Mouse (Mus musculus) neural tube, embryonic 14.5 days (tissue): Measurements from ENCODE around the gene Blvrb. TPM values are rescaled to one million over a fixed set of nuclear protein-coding genes. Genes with fewer than 3 reads are reported as not detected.

Experiments
- ATAC-seq: fragments of 200-750 bp; cut with Nextera tagmentation; 2 replicates; pipeline ENCODE4 v1.8.0; 2017; ENCODE audit warnings: low read depth, mild to moderate bottlenecking, moderate TSS enrichment, moderate library complexity
- H3K27ac ChIP-seq: fragments of 300-500 bp; sonication (generic); 2 replicates; pipeline ENCODE4 v1.5.1; 2014; ENCODE audit warnings: low read depth, mild to moderate bottlenecking, control low read depth, low read length, moderate library complexity, mixed read lengths
- H3K27me3 ChIP-seq: fragments of 300-500 bp; sonication (generic); 2 replicates; pipeline ENCODE4 v1.6.1; 2014; ENCODE audit warnings: low read length; ENCODE audit not compliant: control insufficient read depth, insufficient read depth
- H3K36me3 ChIP-seq: fragments of 300-500 bp; sonication (generic); 2 replicates; pipeline ENCODE4 v1.6.1; 2014; ENCODE audit warnings: low read length, mixed read lengths; ENCODE audit not compliant: control insufficient read depth, insufficient read depth
- H3K4me1 ChIP-seq: fragments of 300-500 bp; sonication (generic); 2 replicates; pipeline ENCODE4 v1.6.1; 2014; ENCODE audit warnings: low read length; ENCODE audit not compliant: control insufficient read depth, insufficient read depth
- H3K4me2 ChIP-seq: fragments of 300-500 bp; sonication (generic); 2 replicates; pipeline ENCODE4 v1.6.1; 2014; ENCODE audit warnings: mild to moderate bottlenecking, low read depth, low read length, control low read depth
- H3K4me3 ChIP-seq: fragments of 300-500 bp; sonication (generic); 2 replicates; pipeline ENCODE4 v1.5.1; 2014; ENCODE audit warnings: low read depth, low read length, control low read depth, mixed read lengths
- H3K9ac ChIP-seq: fragments of 300-500 bp; sonication (generic); replicated peaks from 2 replicates; pipeline ENCODE4 v1.6.1; 2014; ENCODE audit warnings: low read depth, mild to moderate bottlenecking, control low read depth, low read length, mixed read lengths
- H3K9me3 ChIP-seq: fragments of 300-500 bp; sonication (generic); 2 replicates; pipeline ENCODE4 v1.6.1; 2016; ENCODE audit warnings: low read length; ENCODE audit not compliant: control insufficient read depth
- WGBS: fragments of 180-500 bp; shearing (Covaris S2); extraction: QIAGEN DNeasy Blood & Tissue Kit; methylation state at CpG from one replicate; pipeline ENCODE4 v1.1.7; 2014; 5-methylcytosine and 5-hydroxymethylcytosine counted together
- polyA plus RNA-seq: library from polyadenylated mRNA; unstranded; fragments of >200 nt; fragmentation: Nextera tagmentation; extraction: Ambion mirVana; gene quantifications from 2 replicates; pipeline ENCODE4 v1.2.1, GENCODE M21; 2014

Blvrb gene
- polyA plus RNA-seq, 1 experiment from 2014 or later, result 12.1 TPM

DNA sequence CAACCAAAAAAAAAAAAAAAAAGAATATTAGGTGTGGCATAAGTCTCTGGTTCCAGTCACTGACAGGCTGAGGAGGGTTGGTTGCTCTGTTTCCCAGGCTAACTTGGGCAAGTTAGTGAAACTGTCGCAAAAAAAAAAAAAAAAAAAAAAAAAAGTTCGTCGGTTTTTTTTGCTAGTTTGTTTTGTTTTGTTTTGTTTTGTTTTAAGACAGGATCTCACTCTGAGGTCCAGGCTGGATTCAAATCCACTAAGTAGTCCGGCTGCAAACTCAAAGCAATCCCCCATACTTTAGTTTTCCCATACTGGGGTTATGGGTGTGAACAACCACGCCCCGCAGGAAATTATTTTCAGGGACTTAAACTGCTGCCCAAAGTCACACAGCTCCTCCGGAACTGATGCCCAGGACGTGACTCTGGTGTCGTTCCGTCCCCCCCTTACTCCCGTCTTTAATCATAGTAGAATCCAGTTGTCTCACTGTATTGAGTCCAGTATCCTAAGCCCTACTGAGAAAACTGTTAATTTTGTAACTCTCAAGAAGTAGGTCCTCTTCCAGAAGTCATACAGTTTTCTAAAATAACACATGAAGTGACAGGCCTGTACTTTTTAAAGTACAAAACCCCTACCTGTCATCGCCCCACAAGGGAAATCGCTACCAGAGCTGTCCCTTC lies 38.5 kb downstream of the Blvrb start:
- peak; percentile 15 for ATAC-seq
- Histone ChIP-seq H3K27ac (no peak overlapping the region), H3K36me3 (no peaks in the 10 kb centered on the region), H3K27me3 (no peaks in the 10 kb centered on the region), H3K9ac (no peak overlapping the region), H3K9me3 (no peaks in the 10 kb centered on the region), H3K4me3 (peak overlapping the region; percentile 68), H3K4me2 (peak overlapping the region; percentile 54), H3K4me1 (peaks cover 6% of the 10 kb centered on the region; the same call in 1 of the 2 replicates)
- 4% methylated on average over 13 of the region's 13 CpGs for WGBS

GRCm38 (mm10) chr7:27486770-27487697 lies 39.3 kb downstream of the Blvrb start, which contains the start of gene Sertad1:
Sertad1 (plus strand) TSS chr7:27486910.
- Histone ChIP-seq H3K9me3 (no peaks in the 10 kb centered on the region), H3K4me3 (peak within 1 kb of the TSS; percentile 68), H3K9ac (peak within 1 kb of the TSS; percentile 66), H3K27me3 (no peaks in the 10 kb centered on the region), H3K27ac (peak within 1 kb of the TSS; percentile 87), H3K4me1 (0 out of 2 replicates have a peak, but pooled peaks cover 2% of the 10 kb centered on the region), H3K36me3 (no peaks in the 10 kb centered on the region), H3K4me2 (peak within 1 kb of the TSS; percentile 54)
- peak; percentile 98 for ATAC-seq
- under 1% methylated on average over 71 of the region's 80 CpGs for whole genome bisulfite sequencing

GRCm38 (mm10) chr7:27487740-27488268 lies 40.0 kb downstream of the Blvrb start:
- ATAC-seq, result no peak
- Histone ChIP-seq H3K4me1 (0 out of 2 replicates have a peak, but pooled peaks cover 2% of the 10 kb centered on the region), H3K4me2 (peak overlapping the region; percentile 54), H3K9ac (peak overlapping the region; percentile 66; the same call in 1 of the 2 replicates), H3K27me3 (no peaks in the 10 kb centered on the region), H3K9me3 (no peaks in the 10 kb centered on the region), H3K4me3 (peak overlapping the region; percentile 68), H3K27ac (peak overlapping the region; percentile 87), H3K36me3 (no peaks in the 10 kb centered on the region)
- WGBS, result 3% methylated on average over 13 of the region's 13 CpGs

GRCm38 (mm10) chr7:27489270-27489869 lies 41.6 kb downstream of the Blvrb start:
- Histone ChIP-seq H3K27ac (no peak overlapping the region), H3K27me3 (no peaks in the 10 kb centered on the region), H3K4me3 (no peak overlapping the region), H3K4me1 (0 out of 2 replicates have a peak, but pooled peaks cover 2% of the 10 kb centered on the region), H3K9me3 (no peaks in the 10 kb centered on the region), H3K4me2 (no peak overlapping the region), H3K9ac (no peak overlapping the region), H3K36me3 (no peaks in the 10 kb centered on the region)
- 90% methylated on average over 25 of the region's 25 CpGs for WGBS
- ATAC-seq, result no peak

DNA sequence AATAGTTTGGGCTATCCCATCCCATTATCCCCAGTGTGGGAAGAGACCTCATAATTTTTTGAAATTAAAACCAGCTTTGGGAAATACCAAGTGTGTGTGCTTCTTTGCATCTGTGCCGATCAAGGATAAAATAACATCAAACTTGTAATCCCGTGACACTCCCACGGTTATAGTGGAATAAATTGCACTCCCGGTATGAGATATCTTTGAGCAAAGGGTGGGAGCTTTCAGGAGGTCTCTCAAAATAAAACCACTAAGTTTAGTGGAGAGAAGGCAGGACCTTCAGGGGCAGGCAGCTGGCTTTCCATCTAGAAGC lies 42.4 kb downstream of the Blvrb start:
- no peak for ATAC-seq
- 0 out of 2 replicates have a peak, but pooled peaks cover 2% of the 10 kb centered on the region for H3K4me1 ChIP-seq
- H3K27ac ChIP-seq, result peak overlapping the region; percentile 0; the same call in 1 of the 2 replicates
- H3K36me3 ChIP-seq, result no peaks in the 10 kb centered on the region
- 38% methylated on average over 4 of the region's 4 CpGs for WGBS
- no peaks in the 10 kb centered on the region for H3K27me3 ChIP-seq
- H3K4me3 ChIP-seq, result peak overlapping the region; percentile 20; the same call in 1 of the 2 replicates
- no peak overlapping the region for H3K9ac ChIP-seq
- no peaks in the 10 kb centered on the region for H3K9me3 ChIP-seq
- H3K4me2 ChIP-seq, result peak overlapping the region; percentile 34; the same call in 1 of the 2 replicates

- WGBS, result 1% methylated on average over 29 of the region's 33 CpGs
- peak overlapping the region; percentile 0; the same call in 1 of the 2 replicates for H3K27ac ChIP-seq
- peak overlapping the region; percentile 32 for H3K9ac ChIP-seq
- H3K36me3 ChIP-seq, result no peaks in the 10 kb centered on the region
- peak overlapping the region; percentile 20; the same call in 1 of the 2 replicates for H3K4me3 ChIP-seq
- no peak for ATAC-seq
- H3K4me2 ChIP-seq, result peak overlapping the region; percentile 34
- no peaks in the 10 kb centered on the region for H3K9me3 ChIP-seq
- 0 out of 2 replicates have a peak, but pooled peaks cover 2% of the 10 kb centered on the region for H3K4me1 ChIP-seq
- H3K27me3 ChIP-seq, result no peaks in the 10 kb centered on the region
Measured at GRCm38 (mm10) chr7:27490543-27491329, 43.0 kb downstream of the Blvrb start.

GRCm38 (mm10) chr7:27491856-27492255 lies 44.1 kb downstream of the Blvrb start:
- Histone ChIP-seq H3K9ac (no peak overlapping the region), H3K27ac (no peak overlapping the region), H3K9me3 (no peaks in the 10 kb centered on the region)

GRCm38 (mm10) chr7:27493022-27493421 lies 45.2 kb downstream of the Blvrb start:
- 76% methylated on average over 3 of the region's 3 CpGs for WGBS
- ATAC-seq, result no peak
- H3K27me3 ChIP-seq, result no peaks in the 10 kb centered on the region
- no peak overlapping the region for H3K9ac ChIP-seq
- no peak overlapping the region for H3K27ac ChIP-seq
- H3K9me3 ChIP-seq, result no peaks in the 10 kb centered on the region
- no peak overlapping the region for H3K4me2 ChIP-seq
- H3K36me3 ChIP-seq, result no peaks in the 10 kb centered on the region
- no peak overlapping the region for H3K4me3 ChIP-seq
- 0 out of 2 replicates have a peak, but pooled peaks cover 2% of the 10 kb centered on the region for H3K4me1 ChIP-seq

More at GRCm38 (mm10) chr7:27491856-27492255, 44.1 kb downstream of the Blvrb start:
- Histone ChIP-seq H3K4me1 (0 out of 2 replicates have a peak, but pooled peaks cover 2% of the 10 kb centered on the region), H3K4me2 (no peak overlapping the region), H3K4me3 (no peak overlapping the region), H3K36me3 (no peaks in the 10 kb centered on the region), H3K27me3 (no peaks in the 10 kb centered on the region)
- WGBS, result 77% methylated on average over 7 of the region's 7 CpGs
- no peak for ATAC-seq
